7 mouse cellular contexts compared by ENCODE assay signal in genomic region chr10:57841638-57842509, GRCm38 (mm10). TPM values are rescaled to one million over a fixed set of nuclear protein-coding genes. Genes with fewer than 3 reads are reported as not detected.
DNase-seq lines count a peak whose midpoint lies in the region; ATAC-seq and TF ChIP-seq lines count a peak whose summit lies in the region.

No protein-coding gene starts in this region.

- ATAC-seq in activated CD4-positive, CD25-positive, alpha-beta regulatory T cell, adult 4 months, result peak; percentile 85
- ATAC-seq in granulocyte monocyte progenitor cell, adult 5-6 weeks (replicated peaks; ENCODE audit: poor library complexity, severe bottlenecking), result peak; percentile 96

- H3K4me3 ChIP-seq in cortical plate, adult 2 months (ENCODE audit: insufficient read depth, low read length), result no peak overlapping the region

- TF ChIP-seq CTCF in cortical plate, adult 2 months (IDR thresholded peaks at IDR 0.05; ENCODE audit: extremely low read depth, insufficient read depth, low read length), result peak; percentile 85

- no peak for TF ChIP-seq POLR2A in cortical plate, adult 2 months (IDR thresholded peaks at IDR 0.05; ENCODE audit: extremely low read depth, insufficient read depth, low read length)

- DNase-seq in ES-CJ7 (ENCODE audit: low read depth, low spot score), result peak; percentile 59
- DNase-seq in layer of hippocampus, adult 18-20 months (ENCODE audit: low spot score in 2 of 2), result peak; percentile 27 to 82
- peak; percentile 77 for DNase-seq in lung, postnatal 36 days
- DNase-seq in right cerebral cortex, postnatal 10 days (ENCODE audit: low spot score in 2 of 2), result peak; percentile 71 to 76

- H3K27ac ChIP-seq in cortical plate, adult 2 months (ENCODE audit: insufficient read depth, low read length), result no peak overlapping the region

- no peaks in the 10 kb centered on the region for H3K4me1 ChIP-seq in cortical plate, adult 2 months (ENCODE audit: control insufficient read depth, insufficient read depth, low read length)

RNA-seq across cellular contexts. Expression of gene Smpdl3a, which starts 47.7 kb away (rescaled TPM):
- 100 to 1,000 TPM; 146 TPM for polyA plus RNA-seq in activated CD4-positive, CD25-positive, alpha-beta regulatory T cell, adult 4 months (2017; shearing (Covaris generic))
- polyA plus RNA-seq in cortical plate, adult 2 months (2012; rRNA removed), result 41.6 and 45.0 TPM in 2 replicates
- 60.5 and 89.3 TPM in 2 replicates for total RNA-seq in granulocyte monocyte progenitor cell, adult 5-6 weeks (2014; fragmentation: Nextera tagmentation)
- total RNA-seq in granulocyte monocyte progenitor cell, adult 5-6 weeks (2017), result 52.6 and 58.6 TPM in 2 replicates
- 10 to 100 TPM; 22.1 to 22.2 TPM for total RNA-seq in layer of hippocampus, adult 18-20 months (2021)

RNA-seq across cellular contexts. Expression of gene Fabp7, which starts 57.2 kb away (rescaled TPM):
- not detected for polyA plus RNA-seq in activated CD4-positive, CD25-positive, alpha-beta regulatory T cell, adult 4 months (2017; shearing (Covaris generic))
- polyA plus RNA-seq in cortical plate, adult 2 months (2012; rRNA removed), result 66.2 TPM in 2 replicates
- total RNA-seq in granulocyte monocyte progenitor cell, adult 5-6 weeks (2014; fragmentation: Nextera tagmentation), result 1.8 TPM in 1 of 2 replicates, not detected in the other
- total RNA-seq in granulocyte monocyte progenitor cell, adult 5-6 weeks (2017), result 1.7 TPM in 1 of 2 replicates, not detected in the other
- 10 to 100 TPM; 44.0 to 61.0 TPM for total RNA-seq in layer of hippocampus, adult 18-20 months (2021)

Comparison
In these comparisons a context has a peak if more than half of its experiments do, and no peak if none do; other contexts are left out.
1. RNA of gene Fabp7, which starts 57.2 kb away (total RNA-seq): 44.0 to 61.0 TPM in layer of hippocampus, adult 18-20 months; 1.7 to 1.8 TPM in granulocyte monocyte progenitor cell, adult 5-6 weeks; every median in the first group is over 10 times any median in the second.
2. Peak in every context shown above with its lines, with median percentiles within 50 percentile points of each other: DNase-seq.